Mouse (Mus musculus): ENCODE data around the gene Lama4. TPM values are rescaled to one million over a fixed set of nuclear protein-coding genes. Genes with fewer than 3 reads are reported as not detected.

Gene Lama4
- total and polyA plus RNA-seq, 3 experiments: 38.6 to 51.2 (median 38.9) TPM

DNA sequence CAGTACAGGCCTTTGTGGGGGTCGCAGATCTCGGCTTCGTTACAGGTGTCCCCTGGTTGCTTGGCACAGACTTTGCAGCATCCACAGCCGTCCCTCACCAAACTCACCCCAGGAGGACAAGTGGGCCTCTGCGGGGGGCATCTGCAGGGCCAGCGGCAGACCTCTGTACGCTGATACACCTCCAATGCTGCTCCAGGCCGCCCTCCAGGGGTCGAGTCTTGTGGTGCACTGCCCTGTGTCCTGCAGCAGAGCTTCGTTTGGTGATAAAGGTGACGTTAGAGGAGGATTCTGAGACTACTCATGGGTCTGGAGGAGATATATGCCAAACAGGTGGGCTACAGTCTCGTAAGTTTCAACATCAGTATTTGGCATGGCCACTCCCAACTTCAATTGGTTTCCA, 193.0 kb downstream of the Lama4 start:
- DNase-seq: no peak

Other genes with a start within 250 kb of the Lama4 start
- not detected for gene Rfpl4b, start 143.7 kb upstream of the Lama4 start, total RNA-seq (2021)
- gene Rfpl4b, start 143.7 kb upstream of the Lama4 start, polyA plus RNA-seq (2012; rRNA removed): not detected in 2 replicates
- gene Fam229b, start 168.4 kb downstream of the Lama4 start, total RNA-seq (2021): 1 to 10 TPM; 3.1 to 5.3 TPM
- 0.57 and 0.94 TPM in 2 replicates for gene Fam229b, start 168.4 kb downstream of the Lama4 start, polyA plus RNA-seq (2012; rRNA removed)
- 1 to 10 TPM in 1 of 2 experiments, under 1 TPM in 1; 0.72 to 1.0 TPM for gene Tube1, start 168.5 kb downstream of the Lama4 start, total RNA-seq (2021)
- 0.30 and 1.2 TPM in 2 replicates for gene Tube1, start 168.5 kb downstream of the Lama4 start, polyA plus RNA-seq (2012; rRNA removed)
- gene Ccn6, start 198.3 kb downstream of the Lama4 start, total RNA-seq (2021): not detected
- gene Ccn6, start 198.3 kb downstream of the Lama4 start, polyA plus RNA-seq (2012; rRNA removed): 0.07 and 0.22 TPM in 2 replicates

Data from adrenal gland, adult 2 months (tissue).